Mouse (Mus musculus) intestine, embryonic 16.5 days (tissue): ENCODE data around the gene Cactin. TPM values are rescaled to one million over a fixed set of nuclear protein-coding genes. Genes with fewer than 3 reads are reported as not detected.
A peak's percentile ranks its signal among the peaks of the same experiment; 100 is the strongest.

Experiments
- ATAC-seq: fragments of 200-750 bp; cut with Nextera tagmentation; 2 replicates; pipeline ENCODE4 v1.8.0; 2017; ENCODE audit warnings: moderate TSS enrichment, moderate library complexity
- H3K27ac ChIP-seq: fragments of 300-500 bp; sonication (generic); 2 replicates; pipeline ENCODE4 v1.5.1; 2014; ENCODE audit warnings: mild to moderate bottlenecking, low read length
- H3K27me3 ChIP-seq: fragments of 300-500 bp; sonication (generic); replicated peaks from 2 replicates; pipeline ENCODE4 v1.6.1; 2014; ENCODE audit warnings: low read length, control low read depth, mixed read lengths; ENCODE audit not compliant: control insufficient read depth, insufficient read depth
- H3K36me3 ChIP-seq: fragments of 300-500 bp; sonication (generic); 2 replicates; pipeline ENCODE4 v1.6.1; 2014; ENCODE audit warnings: low read length, control low read depth; ENCODE audit not compliant: control insufficient read depth, insufficient read depth
- H3K4me1 ChIP-seq: fragments of 300-500 bp; sonication (generic); 2 replicates; pipeline ENCODE4 v1.6.1; 2014; ENCODE audit warnings: low read length, control low read depth, mixed read lengths; ENCODE audit not compliant: control insufficient read depth, insufficient read depth
- H3K4me2 ChIP-seq: fragments of 300-500 bp; sonication (generic); 2 replicates; pipeline ENCODE4 v1.6.1; 2014; ENCODE audit warnings: low read depth, low read length, control low read depth
- H3K4me3 ChIP-seq: fragments of 300-500 bp; sonication (generic); 2 replicates; pipeline ENCODE4 v1.5.1; 2014; ENCODE audit warnings: mild to moderate bottlenecking, low read length
- H3K9ac ChIP-seq: fragments of 300-500 bp; sonication (generic); 2 replicates; pipeline ENCODE4 v1.6.1; 2014; ENCODE audit warnings: low read depth, low read length
- H3K9me3 ChIP-seq: fragments of 300-500 bp; sonication (generic); 2 replicates; pipeline ENCODE4 v1.6.1; 2016; ENCODE audit warnings: low read length, control low read depth; ENCODE audit not compliant: control insufficient read depth
- WGBS: fragments of 180-500 bp; shearing (Covaris S2); extraction: QIAGEN DNeasy Blood & Tissue Kit; methylation state at CpG from one replicate; pipeline ENCODE4 v1.1.7; 2014; 5-methylcytosine and 5-hydroxymethylcytosine counted together
- polyA plus RNA-seq: library from polyadenylated mRNA; unstranded; fragments of >200 nt; fragmentation: Nextera tagmentation; extraction: Ambion mirVana; gene quantifications from 2 replicates; pipeline ENCODE4 v1.2.1, GENCODE M21; 2015

The Cactin gene
- polyA plus RNA-seq, 1 experiment from 2014 or later, result 28.7 TPM

- Histone ChIP-seq H3K9ac (0 out of 2 replicates have a peak overlapping the region, but pooled peaks have one; percentile 23), H3K4me1 (peaks cover 47% of the 10 kb centered on the region), H3K4me3 (peak overlapping the region; percentile 83; the same call in 1 of the 2 replicates), H3K4me2 (peak overlapping the region; percentile 44), H3K27ac (no peak overlapping the region), H3K27me3 (no peaks in the 10 kb centered on the region), H3K9me3 (no peaks in the 10 kb centered on the region), H3K36me3 (peaks cover 7% of the 10 kb centered on the region; the same call in 1 of the 2 replicates)
- ATAC-seq, result no peak
- WGBS, result 49% methylated on average over 12 of the region's 12 CpGs
Observed at GRCm38 (mm10) chr10:81356352-81356990, 35.6 kb downstream of the Cactin start.

DNA sequence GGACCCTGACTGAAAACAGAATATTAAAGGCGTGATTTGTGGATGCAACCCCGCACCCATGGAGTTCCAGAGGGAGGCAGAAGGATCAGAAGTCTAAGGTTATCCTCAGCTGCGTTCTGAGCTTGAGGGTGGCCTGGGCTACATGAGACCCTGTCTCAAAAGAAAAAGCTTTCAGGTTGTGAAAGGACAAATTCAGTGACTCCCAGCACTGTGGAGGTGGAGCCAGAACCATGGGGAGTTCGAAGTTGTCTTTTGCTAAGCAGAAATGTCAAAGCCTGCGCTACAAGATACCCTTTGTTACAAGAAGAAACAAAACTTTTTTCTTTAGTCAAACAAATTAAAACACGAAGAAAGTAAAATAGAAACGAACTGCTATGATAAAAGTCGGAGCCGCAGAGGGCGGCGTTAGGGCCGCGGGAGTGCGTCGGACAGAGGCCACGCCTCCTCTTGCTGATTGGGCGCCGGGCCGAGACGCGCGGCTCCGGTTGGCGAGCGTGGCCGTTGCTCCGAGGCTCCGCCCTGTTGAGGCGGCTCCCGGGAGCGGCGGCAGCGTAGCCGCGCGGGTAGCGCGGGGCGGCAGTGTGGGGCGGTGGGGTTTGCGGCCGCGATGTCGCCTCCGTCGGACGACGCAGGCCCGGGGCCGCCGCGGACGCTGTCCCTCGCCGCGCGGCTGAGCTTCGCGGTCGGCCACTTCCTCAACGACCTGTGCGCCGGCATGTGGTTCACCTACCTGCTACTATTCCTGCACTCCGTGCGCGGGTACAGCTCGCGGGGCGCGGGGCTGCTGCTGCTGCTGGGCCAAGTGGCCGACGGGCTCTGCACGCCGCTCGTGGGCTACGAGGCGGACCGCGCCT is 36.3 kb downstream of the Cactin start, which contains the start of gene Mfsd12:
TSS of gene Mfsd12 (plus strand) at position 501 of the 854 bp plus-strand sequence.
- Histone ChIP-seq H3K4me2 (peak within 1 kb of the TSS; percentile 96), H3K27ac (peak within 1 kb of the TSS; percentile 83), H3K4me1 (peaks cover 47% of the 10 kb centered on the region), H3K9ac (peak within 1 kb of the TSS; percentile 94), H3K36me3 (peaks cover 7% of the 10 kb centered on the region; the same call in 1 of the 2 replicates), H3K4me3 (peak within 1 kb of the TSS; percentile 83), H3K27me3 (no peaks in the 10 kb centered on the region), H3K9me3 (no peaks in the 10 kb centered on the region)
- peak; percentile 80 for ATAC-seq
- 2% methylated on average over 73 of the region's 79 CpGs for WGBS

GRCm38 (mm10) chr10:81358209-81358608 is 37.3 kb downstream of the Cactin start:
- no peak for ATAC-seq
- H3K4me3 ChIP-seq, result peak overlapping the region; percentile 83
- H3K27ac ChIP-seq, result peak overlapping the region; percentile 83
- peaks cover 4% of the 10 kb centered on the region; the same call in 1 of the 2 replicates for H3K27me3 ChIP-seq
- H3K4me2 ChIP-seq, result peak overlapping the region; percentile 96
- H3K9me3 ChIP-seq, result no peaks in the 10 kb centered on the region
- H3K4me1 ChIP-seq, result peaks cover 56% of the 10 kb centered on the region
- peaks cover 13% of the 10 kb centered on the region for H3K36me3 ChIP-seq
- peak overlapping the region; percentile 94 for H3K9ac ChIP-seq
- WGBS, result 38% methylated on average over 4 of the region's 4 CpGs

DNA sequence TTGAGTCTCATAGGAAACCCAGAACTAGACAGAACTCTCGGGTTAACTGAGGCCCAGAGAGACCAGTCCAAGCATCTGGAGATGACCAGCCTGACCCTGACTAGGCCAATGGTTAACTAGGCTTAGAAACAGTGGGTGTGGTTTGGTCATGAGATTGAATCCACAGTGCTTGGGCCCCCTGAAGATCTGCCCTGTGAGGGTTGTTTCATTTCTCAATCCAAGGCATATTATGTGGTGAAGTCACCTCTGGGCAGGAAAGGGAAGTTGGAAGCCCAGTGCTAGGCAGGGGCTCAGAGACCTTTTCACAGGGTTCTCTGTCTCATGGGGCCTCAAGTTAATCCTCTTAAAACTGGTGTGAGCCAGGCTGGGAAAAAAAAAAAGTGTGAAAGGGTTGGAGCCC is 37.9 kb downstream of the Cactin start:
- Histone ChIP-seq H3K27me3 (peaks cover 4% of the 10 kb centered on the region; the same call in 1 of the 2 replicates), H3K36me3 (peaks cover 13% of the 10 kb centered on the region), H3K9ac (peak overlapping the region; percentile 94), H3K4me1 (peaks cover 63% of the 10 kb centered on the region), H3K4me2 (peak overlapping the region; percentile 96), H3K4me3 (peak overlapping the region; percentile 83), H3K9me3 (no peaks in the 10 kb centered on the region), H3K27ac (peak overlapping the region; percentile 83)
- ATAC-seq, result peak; percentile 49
- 33% methylated on average over 1 of the region's 1 CpGs for WGBS

GRCm38 (mm10) chr10:81360721-81361120 is 39.8 kb downstream of the Cactin start:
- 62% methylated on average over 8 of the region's 8 CpGs for WGBS
- H3K4me2 ChIP-seq, result no peak overlapping the region
- H3K36me3 ChIP-seq, result peaks cover 13% of the 10 kb centered on the region
- H3K9me3 ChIP-seq, result no peaks in the 10 kb centered on the region
- no peak for ATAC-seq
- peaks cover 73% of the 10 kb centered on the region for H3K4me1 ChIP-seq
- H3K9ac ChIP-seq, result peak overlapping the region; percentile 40; the same call in 1 of the 2 replicates
- H3K4me3 ChIP-seq, result no peak overlapping the region
- peaks cover 4% of the 10 kb centered on the region; the same call in 1 of the 2 replicates for H3K27me3 ChIP-seq
- peak overlapping the region; percentile 27; the same call in 1 of the 2 replicates for H3K27ac ChIP-seq

GRCm38 (mm10) chr10:81362336-81362949 is 41.5 kb downstream of the Cactin start:
- Histone ChIP-seq H3K36me3 (peaks cover 22% of the 10 kb centered on the region), H3K27ac (no peak overlapping the region; the same call in 1 of the 2 replicates), H3K27me3 (peaks cover 4% of the 10 kb centered on the region; the same call in 1 of the 2 replicates), H3K4me2 (0 out of 2 replicates have a peak overlapping the region, but pooled peaks have one; percentile 5), H3K9me3 (no peaks in the 10 kb centered on the region), H3K4me3 (no peak overlapping the region), H3K9ac (0 out of 2 replicates have a peak overlapping the region, but pooled peaks have one; percentile 61), H3K4me1 (peaks cover 77% of the 10 kb centered on the region)
- no peak for ATAC-seq
- 67% methylated on average over 12 of the region's 12 CpGs for WGBS

- peaks cover 66% of the 10 kb centered on the region for H3K4me1 ChIP-seq
Observed at GRCm38 (mm10) chr10:81363436-81364346, 42.8 kb downstream of the Cactin start.

GRCm38 (mm10) chr10:81364666-81365065 is 43.8 kb downstream of the Cactin start:
- Histone ChIP-seq H3K9me3 (no peaks in the 10 kb centered on the region), H3K4me3 (peak overlapping the region; percentile 38), H3K36me3 (peaks cover 44% of the 10 kb centered on the region), H3K4me1 (peaks cover 61% of the 10 kb centered on the region), H3K9ac (peak overlapping the region; percentile 61), H3K27me3 (peaks cover 4% of the 10 kb centered on the region; the same call in 1 of the 2 replicates), H3K4me2 (peak overlapping the region; percentile 44), H3K27ac (peak overlapping the region; percentile 46; the same call in 1 of the 2 replicates)
- 12% methylated on average over 28 of the region's 28 CpGs for WGBS
- peak; percentile 21 for ATAC-seq

More at GRCm38 (mm10) chr10:81363436-81364346, 42.8 kb downstream of the Cactin start:
- no peak overlapping the region; the same call in 1 of the 2 replicates for H3K27ac ChIP-seq
- peak overlapping the region; percentile 61 for H3K9ac ChIP-seq
- WGBS, result 15% methylated on average over 54 of the region's 54 CpGs
- H3K9me3 ChIP-seq, result no peaks in the 10 kb centered on the region
- H3K27me3 ChIP-seq, result peaks cover 4% of the 10 kb centered on the region; the same call in 1 of the 2 replicates
- ATAC-seq, result no peak
- peak overlapping the region; percentile 44 for H3K4me2 ChIP-seq
- peaks cover 34% of the 10 kb centered on the region for H3K36me3 ChIP-seq
- peak overlapping the region; percentile 38 for H3K4me3 ChIP-seq
